Mouse (Mus musculus): ENCODE measurements around the gene Etfb.

GRCm38 (mm10) chr7:43452609-43453008 lies 8.7 kb downstream of the Etfb start:
- TF ChIP-seq CTCF (conservative IDR thresholded peaks at IDR 0.05 in 1 of 2, IDR thresholded peaks at IDR 0.05 in 1 of 2; ENCODE audit: low read depth in 2 of 2, low read length in 2 of 2): peak; percentile 32 to 58; a peak in 3 of 4 replicates
- TF ChIP-seq ETS1 (conservative IDR thresholded peaks at IDR 0.05; ENCODE audit: low read depth, low read length): no peak
- no peak for TF ChIP-seq ZKSCAN1 (IDR thresholded peaks at IDR 0.05; ENCODE audit: borderline replicate concordance, low read depth, low read length)
- TF ChIP-seq NRF1 (IDR thresholded peaks at IDR 0.05; ENCODE audit: low read depth, low read length): no peak

All from CH12.LX (cell line).